Mouse (Mus musculus): ENCODE measurements around the gene Exoc4. TPM values are rescaled to one million over a fixed set of nuclear protein-coding genes. Genes with fewer than 3 reads are reported as not detected.

Gene Exoc4
- total RNA-seq, 2 experiments from 2014 or later, result 78.0 to 87.1 TPM

DNA sequence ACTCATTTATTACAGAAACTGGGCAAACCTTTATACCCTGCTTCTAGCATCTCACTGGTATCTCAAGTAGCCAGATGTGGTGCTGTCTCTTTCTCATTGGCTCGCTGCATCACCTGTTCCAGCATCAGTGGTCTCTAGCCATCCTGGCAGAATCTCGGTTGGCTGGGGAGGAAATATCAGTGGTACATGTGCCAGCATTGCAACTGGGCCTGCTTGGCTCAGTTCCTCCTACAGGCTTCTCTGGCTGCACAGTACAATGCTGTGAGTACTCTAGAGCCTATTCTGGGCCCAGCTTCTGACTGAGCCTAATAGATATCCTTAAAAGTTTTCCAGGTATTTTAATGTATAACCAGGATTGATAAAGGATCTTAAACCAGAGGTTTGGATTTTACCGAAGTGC lies 582.4 kb downstream of the Exoc4 start:
- DNase-seq (ENCODE audit: extremely low spot score in 1 of 2, low spot score in 1 of 2), result no peak

GRCm38 (mm10) chr6:33832978-33833377 lies 584.1 kb downstream of the Exoc4 start:
- no peak for DNase-seq (ENCODE audit: extremely low spot score in 1 of 2, low spot score in 1 of 2)

GRCm38 (mm10) chr6:33836048-33836780 lies 587.3 kb downstream of the Exoc4 start:
- no peak for DNase-seq (ENCODE audit: extremely low spot score in 1 of 2, low spot score in 1 of 2)

DNA sequence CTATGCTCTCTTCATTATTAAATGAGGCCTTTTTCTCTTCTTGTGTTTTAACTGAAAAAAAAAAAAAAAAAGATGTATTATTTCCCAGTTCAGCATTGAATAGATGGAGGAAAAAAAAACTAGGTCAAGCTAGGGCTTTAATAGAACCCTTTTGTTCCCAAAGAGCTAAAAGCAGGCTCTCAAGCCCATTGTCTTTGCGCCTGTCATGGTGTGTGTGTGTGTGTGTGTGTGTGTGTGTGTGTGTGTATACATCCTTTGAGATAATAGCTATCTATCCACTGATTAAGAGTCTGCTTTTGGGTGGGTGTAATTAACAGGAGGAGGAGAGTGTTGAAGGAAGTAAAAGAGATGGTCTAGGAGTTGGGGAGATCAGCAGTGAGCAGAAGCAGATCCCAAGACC lies 594.0 kb downstream of the Exoc4 start:
- DNase-seq (ENCODE audit: extremely low spot score in 1 of 2, low spot score in 1 of 2), result no peak

DNA sequence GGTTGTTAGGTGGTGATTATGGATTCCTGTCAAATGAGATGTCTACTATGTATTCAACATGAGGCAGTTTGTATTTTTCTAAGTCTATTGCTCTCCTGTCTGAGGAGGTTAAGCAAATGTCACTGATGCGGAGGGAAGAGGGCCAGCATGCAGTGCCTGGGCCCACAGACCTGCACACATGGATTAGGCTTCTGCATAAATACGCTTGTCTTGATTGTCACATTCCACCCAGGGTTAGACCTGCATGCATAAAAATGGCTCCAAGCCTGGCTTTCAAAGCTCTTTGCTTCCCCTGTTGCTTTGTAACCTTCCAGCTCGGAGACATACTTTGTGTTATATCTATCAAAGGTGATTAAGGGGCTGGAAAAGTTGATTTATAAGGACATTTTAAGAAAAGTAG lies 610.2 kb downstream of the Exoc4 start:
- DNase-seq (ENCODE audit: extremely low spot score in 1 of 2, low spot score in 1 of 2), result no peak

- DNase-seq (ENCODE audit: extremely low spot score in 1 of 2, low spot score in 1 of 2), result no peak
Observed at GRCm38 (mm10) chr6:33865752-33866151, 616.9 kb downstream of the Exoc4 start.

GRCm38 (mm10) chr6:33866901-33867580 lies 618.2 kb downstream of the Exoc4 start:
- DNase-seq (ENCODE audit: extremely low spot score in 1 of 2, low spot score in 1 of 2), result no peak

- DNase-seq (ENCODE audit: extremely low spot score in 1 of 2, low spot score in 1 of 2), result no peak
Observed at GRCm38 (mm10) chr6:33869251-33869650, 620.4 kb downstream of the Exoc4 start.

DNA sequence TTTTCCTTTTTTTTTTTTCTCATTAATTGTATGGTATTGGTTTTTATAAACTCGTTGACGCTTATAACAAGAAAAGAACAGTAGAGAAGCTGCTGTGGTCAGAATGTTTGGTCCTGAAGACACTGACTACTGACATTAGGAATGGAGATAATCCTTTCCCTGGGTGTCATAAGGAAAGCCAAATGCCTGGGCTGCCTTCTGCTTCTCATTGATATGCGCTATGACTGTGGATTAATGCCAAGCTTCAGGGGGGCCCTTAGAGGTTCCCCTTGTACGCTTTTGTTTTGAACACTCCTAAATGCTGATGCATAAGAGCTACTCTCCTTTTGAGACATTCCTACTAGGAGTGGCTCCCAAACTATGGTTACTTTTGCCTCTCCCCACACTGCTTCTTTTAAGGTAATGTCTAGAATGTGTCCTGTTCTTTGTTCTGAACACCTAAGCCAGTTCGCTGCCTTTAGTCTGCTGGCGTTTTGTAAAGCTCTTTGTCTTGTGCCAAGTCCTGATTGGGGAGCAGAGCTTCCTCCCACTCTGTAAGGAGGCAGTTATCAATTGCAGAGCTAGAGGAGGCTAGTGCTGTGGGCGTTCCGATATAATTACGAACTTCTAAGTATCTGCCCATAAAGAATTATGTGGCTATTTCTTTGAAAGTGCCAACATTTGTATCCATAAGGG lies 621.7 kb downstream of the Exoc4 start:
- no peak for DNase-seq (ENCODE audit: extremely low spot score in 1 of 2, low spot score in 1 of 2)

DNA sequence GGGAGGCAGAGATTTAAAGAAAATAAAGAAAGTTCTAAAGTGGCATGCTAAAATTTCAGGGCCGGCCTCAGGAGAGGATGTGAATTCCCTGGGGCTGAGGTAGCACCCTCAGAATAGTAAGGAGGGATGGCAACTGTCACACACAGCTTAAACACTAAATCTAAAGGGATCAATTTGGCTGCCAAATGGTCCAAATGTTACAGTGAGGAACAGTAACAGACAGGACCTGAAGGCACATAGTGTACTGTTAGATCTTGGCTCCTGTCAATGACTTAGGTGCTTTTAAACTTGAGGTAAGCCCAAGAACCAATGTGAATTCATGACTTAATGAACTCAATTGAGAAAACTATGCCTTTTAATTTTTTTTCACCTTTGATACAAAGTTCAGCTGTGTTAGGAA lies 622.4 kb downstream of the Exoc4 start:
- DNase-seq (ENCODE audit: extremely low spot score in 1 of 2, low spot score in 1 of 2), result no peak

GRCm38 (mm10) chr6:33872192-33872591 lies 623.3 kb downstream of the Exoc4 start:
- no peak for DNase-seq (ENCODE audit: extremely low spot score in 1 of 2, low spot score in 1 of 2)

DNA sequence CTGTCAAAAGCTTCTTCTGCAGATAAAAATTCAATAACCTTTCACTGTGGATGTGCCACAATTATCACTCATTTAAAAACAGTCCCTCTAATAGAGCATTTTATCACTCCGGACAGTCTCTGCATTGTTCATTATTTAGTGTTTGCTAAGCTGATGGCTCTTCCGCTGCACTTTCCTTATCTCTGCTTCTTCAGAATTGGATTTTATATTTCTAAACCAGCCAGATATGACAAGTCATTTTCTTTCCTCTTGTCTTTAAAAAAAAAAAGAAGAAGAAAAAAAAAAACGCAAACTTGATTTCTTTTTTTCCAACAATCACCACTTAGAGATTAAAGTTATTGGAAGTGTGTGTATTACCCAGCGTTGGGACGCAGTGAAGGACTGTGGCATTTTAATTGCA lies 624.1 kb downstream of the Exoc4 start:
- no peak for DNase-seq (ENCODE audit: extremely low spot score in 1 of 2, low spot score in 1 of 2)

- no peak for DNase-seq (ENCODE audit: extremely low spot score in 1 of 2, low spot score in 1 of 2)
Observed at GRCm38 (mm10) chr6:33874291-33875014, 625.6 kb downstream of the Exoc4 start.

DNA sequence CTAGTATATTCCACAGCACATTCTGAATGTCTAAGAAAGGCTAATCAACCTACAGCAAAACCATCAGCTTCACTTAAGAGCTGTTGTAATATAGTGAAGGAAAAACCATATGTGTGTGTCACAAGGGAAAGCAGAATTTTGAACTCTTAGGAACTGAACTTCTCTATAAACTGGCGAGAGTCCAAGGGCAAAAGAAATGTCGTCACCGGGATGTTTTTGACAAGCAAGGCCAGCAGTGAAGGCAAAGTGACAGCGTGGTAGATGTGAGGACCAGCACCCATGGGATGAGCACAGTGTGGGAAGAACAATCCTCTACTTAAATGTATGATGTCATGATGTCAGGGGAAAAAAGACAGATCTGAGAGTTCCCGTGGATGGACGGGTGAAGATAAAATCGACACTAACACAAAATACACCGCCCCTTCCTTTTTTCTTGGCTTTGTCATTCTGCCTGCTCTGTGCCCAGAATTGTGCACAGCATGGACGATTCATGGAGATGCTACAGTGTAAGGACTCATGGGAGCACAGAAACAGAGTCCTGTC lies 635.3 kb downstream of the Exoc4 start:
- DNase-seq (ENCODE audit: extremely low spot score in 1 of 2, low spot score in 1 of 2), result no peak

DNA sequence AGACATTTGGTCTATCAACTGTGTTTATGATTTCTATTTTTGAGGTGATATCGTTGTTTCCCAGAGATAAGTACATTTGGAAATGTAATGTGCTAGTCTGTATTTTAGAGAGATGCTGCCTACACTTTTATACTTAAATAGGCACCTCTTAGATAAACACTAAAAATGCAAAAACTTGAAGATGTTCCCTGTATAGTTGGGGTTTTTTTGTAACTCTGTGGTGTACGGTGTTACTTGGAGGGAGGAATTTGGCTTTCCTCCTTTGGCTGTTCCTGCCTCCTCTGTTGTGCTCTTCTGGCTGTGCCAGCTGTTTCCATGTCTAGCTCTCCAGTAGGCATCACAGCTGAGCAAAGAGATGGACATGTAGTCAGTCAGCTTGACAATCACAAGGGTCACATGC lies 638.1 kb downstream of the Exoc4 start:
- no peak for DNase-seq (ENCODE audit: extremely low spot score in 1 of 2, low spot score in 1 of 2)

GRCm38 (mm10) chr6:33890926-33891325 lies 642.0 kb downstream of the Exoc4 start:
- DNase-seq (ENCODE audit: extremely low spot score in 1 of 2, low spot score in 1 of 2), result no peak

GRCm38 (mm10) chr6:33892142-33892541 lies 643.3 kb downstream of the Exoc4 start:
- no peak for DNase-seq (ENCODE audit: extremely low spot score in 1 of 2, low spot score in 1 of 2)

GRCm38 (mm10) chr6:33899973-33900372 lies 651.1 kb downstream of the Exoc4 start:
- DNase-seq (ENCODE audit: extremely low spot score in 1 of 2, low spot score in 1 of 2), result no peak

GRCm38 (mm10) chr6:33900615-33901014 lies 651.7 kb downstream of the Exoc4 start:
- no peak for DNase-seq (ENCODE audit: extremely low spot score in 1 of 2, low spot score in 1 of 2)

- no peak for DNase-seq (ENCODE audit: extremely low spot score in 1 of 2, low spot score in 1 of 2)
Observed at GRCm38 (mm10) chr6:33905099-33905498, 656.2 kb downstream of the Exoc4 start.

- no peak for DNase-seq (ENCODE audit: extremely low spot score in 1 of 2, low spot score in 1 of 2)
Observed at GRCm38 (mm10) chr6:33910671-33911070, 661.8 kb downstream of the Exoc4 start.
